Mouse (Mus musculus) heart, embryonic 13.5 days (tissue): ENCODE data around the gene Hvcn1. TPM values are rescaled to one million over a fixed set of nuclear protein-coding genes. Genes with fewer than 3 reads are reported as not detected.

Experiments used
- ATAC-seq: fragments of 200-750 bp; cut with Nextera tagmentation; 2 replicates; pipeline ENCODE4 v1.8.0; 2017; ENCODE audit warnings: moderate TSS enrichment; ENCODE audit not compliant: insufficient number of reproducible peaks, low FRiP score, low TSS enrichment; ENCODE audit errors: extremely low read depth
- H3K27ac ChIP-seq: fragments of 300-500 bp; sonication (generic); replicated peaks from 2 replicates; pipeline ENCODE4 v1.5.1; 2015; ENCODE audit warnings: moderate library complexity, mild to moderate bottlenecking, inconsistent platforms
- H3K27me3 ChIP-seq: fragments of 300-500 bp; sonication (generic); replicated peaks from 2 replicates; pipeline ENCODE4 v1.6.1; 2015; ENCODE audit warnings: mild to moderate bottlenecking, inconsistent platforms
- H3K36me3 ChIP-seq: fragments of 300-500 bp; sonication (generic); 2 replicates; pipeline ENCODE4 v1.6.1; 2015; ENCODE audit warnings: mild to moderate bottlenecking, inconsistent platforms
- H3K4me1 ChIP-seq: fragments of 300-500 bp; sonication (generic); 2 replicates; pipeline ENCODE4 v1.6.1; 2015; ENCODE audit warnings: inconsistent platforms
- H3K4me2 ChIP-seq: fragments of 300-500 bp; sonication (generic); 2 replicates; pipeline ENCODE4 v1.6.1; 2015; ENCODE audit warnings: inconsistent platforms, mild to moderate bottlenecking, moderate library complexity
- H3K4me3 ChIP-seq: fragments of 300-500 bp; sonication (generic); 2 replicates; pipeline ENCODE4 v1.5.1; 2015; ENCODE audit warnings: moderate library complexity, mild to moderate bottlenecking, inconsistent platforms
- H3K9ac ChIP-seq: fragments of 300-500 bp; sonication (generic); 2 replicates; pipeline ENCODE4 v1.6.1; 2015; ENCODE audit warnings: inconsistent platforms, mild to moderate bottlenecking, moderate library complexity
- H3K9me3 ChIP-seq: fragments of 300-500 bp; sonication (generic); 2 replicates; pipeline ENCODE4 v1.6.1; 2016; ENCODE audit warnings: inconsistent platforms
- WGBS: fragments of 180-500 bp; shearing (Covaris S2); methylation state at CpG from one replicate; pipeline ENCODE4 v1.1.7; 2015; ENCODE audit warnings: mixed read lengths; 5-methylcytosine and 5-hydroxymethylcytosine counted together
- polyA plus RNA-seq: library from polyadenylated mRNA; unstranded; fragments of >200 nt; fragmentation: Nextera tagmentation; extraction: Ambion mirVana; gene quantifications from 2 replicates; pipeline ENCODE4 v1.2.1, GENCODE M21; 2015

Hvcn1 gene
- polyA plus RNA-seq, 1 experiment from 2014 or later: 2.7 TPM

DNA sequence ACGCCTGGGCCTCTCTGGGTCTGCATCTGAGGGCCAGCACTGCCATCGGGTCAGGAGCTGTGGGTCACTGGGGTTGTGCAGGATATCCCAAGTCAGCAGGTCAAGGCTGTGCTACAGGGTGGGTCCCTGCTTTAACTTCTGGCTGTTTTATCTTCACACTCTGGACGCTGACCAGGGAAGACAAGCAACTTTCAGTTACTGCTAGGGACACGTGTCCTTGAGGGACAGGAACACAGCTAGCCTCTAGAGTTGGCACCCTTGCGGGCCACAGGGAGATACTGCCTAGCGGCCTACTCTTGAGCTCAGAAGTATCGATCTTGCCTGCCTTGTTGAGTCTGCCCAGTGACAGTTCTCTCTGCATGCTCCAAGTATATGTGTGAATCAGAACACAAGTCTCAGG is 33.0 kb downstream of the Hvcn1 start:
- 0 out of 2 replicates have a peak, but pooled peaks cover 7% of the 10 kb centered on the region for H3K4me1 ChIP-seq
- peaks cover 19% of the 10 kb centered on the region for H3K36me3 ChIP-seq
- no peaks in the 10 kb centered on the region for H3K27me3 ChIP-seq
- no peak overlapping the region for H3K4me3 ChIP-seq
- WGBS: 53% methylated on average over 7 of the region's 7 CpGs
- no peak overlapping the region for H3K27ac ChIP-seq
- no peak for ATAC-seq
- no peak overlapping the region for H3K9ac ChIP-seq
- no peak overlapping the region for H3K4me2 ChIP-seq
- no peaks in the 10 kb centered on the region for H3K9me3 ChIP-seq

DNA sequence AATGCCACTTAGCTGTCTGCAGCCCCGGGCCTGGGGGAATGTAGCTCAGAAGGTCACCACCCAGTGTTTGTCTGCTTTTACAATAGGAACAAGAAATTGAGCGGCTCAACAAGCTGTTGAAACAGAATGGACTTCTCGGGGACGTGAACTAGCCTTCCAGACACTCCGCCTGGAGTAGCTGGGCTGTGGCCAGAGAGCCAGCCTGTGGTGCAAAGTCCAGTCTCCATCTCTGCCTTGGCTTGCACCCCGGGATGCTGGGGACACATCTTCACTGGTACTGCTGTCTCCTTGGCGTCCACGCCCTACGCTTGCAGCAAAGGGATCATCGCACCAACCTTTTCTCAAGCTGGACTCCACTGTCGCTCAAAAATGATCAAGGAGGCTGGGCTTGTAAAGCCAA is 33.9 kb downstream of the Hvcn1 start:
- H3K27ac ChIP-seq: no peak overlapping the region
- no peaks in the 10 kb centered on the region for H3K27me3 ChIP-seq
- H3K4me1 ChIP-seq: 0 out of 2 replicates have a peak, but pooled peaks cover 7% of the 10 kb centered on the region
- H3K36me3 ChIP-seq: peaks cover 20% of the 10 kb centered on the region
- no peaks in the 10 kb centered on the region for H3K9me3 ChIP-seq
- no peak for ATAC-seq
- no peak overlapping the region for H3K4me2 ChIP-seq
- WGBS: 82% methylated on average over 11 of the region's 11 CpGs
- no peak overlapping the region for H3K9ac ChIP-seq
- no peak overlapping the region for H3K4me3 ChIP-seq

DNA sequence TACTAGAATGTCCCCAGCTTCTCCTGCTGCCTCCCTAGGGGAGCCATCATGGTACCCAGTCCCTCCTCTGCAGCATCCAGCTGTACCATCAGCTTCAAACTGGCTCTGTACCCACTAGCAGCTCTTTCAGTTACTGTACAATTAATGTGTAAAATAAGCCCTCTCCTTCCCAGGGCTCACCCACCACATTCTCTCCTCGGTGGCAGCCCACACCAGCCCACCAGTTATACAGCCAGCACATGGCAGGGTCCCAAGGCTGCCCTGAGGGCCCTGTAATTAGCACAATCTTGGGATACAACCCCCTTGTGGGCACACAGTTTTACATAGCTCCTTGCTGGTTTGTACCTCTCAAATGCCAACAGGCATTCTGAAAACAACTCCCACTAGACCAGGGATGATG is 34.4 kb downstream of the Hvcn1 start:
- no peaks in the 10 kb centered on the region for H3K9me3 ChIP-seq
- no peak overlapping the region for H3K4me2 ChIP-seq
- WGBS: 71% methylated on average over 1 of the region's 1 CpGs
- peaks cover 25% of the 10 kb centered on the region for H3K36me3 ChIP-seq
- no peak overlapping the region for H3K27ac ChIP-seq
- H3K27me3 ChIP-seq: no peaks in the 10 kb centered on the region
- H3K4me3 ChIP-seq: no peak overlapping the region
- no peak overlapping the region for H3K9ac ChIP-seq
- H3K4me1 ChIP-seq: 0 out of 2 replicates have a peak, but pooled peaks cover 7% of the 10 kb centered on the region
- no peak for ATAC-seq

DNA sequence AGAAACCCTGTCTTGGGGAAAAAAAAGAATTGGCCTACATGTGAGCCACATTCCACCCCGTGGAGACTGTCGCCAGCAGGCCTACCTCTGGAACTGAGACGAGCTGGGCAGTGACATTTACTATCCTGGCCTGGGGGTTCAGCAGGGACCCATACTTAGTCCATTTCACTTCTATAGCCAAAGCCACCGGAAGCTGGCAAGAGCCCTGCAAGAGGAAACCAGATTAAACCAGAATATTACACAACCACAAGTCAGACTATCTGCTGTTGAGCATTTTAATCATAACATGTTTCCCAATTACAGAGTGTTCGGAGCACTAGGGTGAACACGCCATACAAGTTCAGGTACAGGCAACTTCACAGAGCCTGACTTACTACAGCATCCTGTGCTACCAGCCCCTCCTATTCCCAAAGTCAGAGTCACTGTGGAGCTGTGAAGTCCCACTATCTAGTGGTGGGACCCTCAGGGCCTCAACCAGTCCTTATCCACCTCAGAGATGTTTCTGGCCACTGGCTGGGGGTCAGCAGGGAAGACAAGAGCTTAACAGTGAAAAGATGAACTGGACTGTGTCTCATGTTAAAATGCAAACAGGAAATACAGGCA is 36.0 kb downstream of the Hvcn1 start:
- 77% methylated on average over 6 of the region's 6 CpGs for WGBS
- no peaks in the 10 kb centered on the region for H3K9me3 ChIP-seq
- no peak overlapping the region for H3K4me3 ChIP-seq
- no peak overlapping the region for H3K27ac ChIP-seq
- H3K9ac ChIP-seq: no peak overlapping the region
- ATAC-seq: no peak
- H3K27me3 ChIP-seq: no peaks in the 10 kb centered on the region
- H3K4me2 ChIP-seq: no peak overlapping the region
- H3K36me3 ChIP-seq: peaks cover 28% of the 10 kb centered on the region
- peaks cover 7% of the 10 kb centered on the region; the same call in 1 of the 2 replicates for H3K4me1 ChIP-seq

GRCm38 (mm10) chr5:122243781-122244523 is 37.3 kb downstream of the Hvcn1 start:
- 87% methylated on average over 17 of the region's 17 CpGs for WGBS
- Histone ChIP-seq H3K27me3 (no peaks in the 10 kb centered on the region), H3K36me3 (peaks cover 36% of the 10 kb centered on the region), H3K4me1 (peaks cover 7% of the 10 kb centered on the region; the same call in 1 of the 2 replicates), H3K9ac (no peak overlapping the region), H3K4me2 (no peak overlapping the region), H3K4me3 (no peak overlapping the region), H3K27ac (no peak overlapping the region), H3K9me3 (no peaks in the 10 kb centered on the region)
- ATAC-seq: no peak

- H3K4me1 ChIP-seq: no peaks in the 10 kb centered on the region; the same call in 1 of the 2 replicates
- ATAC-seq: no peak
- H3K36me3 ChIP-seq: peaks cover 39% of the 10 kb centered on the region
- H3K4me2 ChIP-seq: no peak overlapping the region
- H3K27me3 ChIP-seq: no peaks in the 10 kb centered on the region
- 54% methylated on average over 3 of the region's 3 CpGs for WGBS
- H3K9me3 ChIP-seq: no peaks in the 10 kb centered on the region
- H3K27ac ChIP-seq: no peak overlapping the region
- no peak overlapping the region for H3K9ac ChIP-seq
- no peak overlapping the region for H3K4me3 ChIP-seq
These were observed 38.6 kb downstream of the Hvcn1 start for GRCm38 (mm10) chr5:122245186-122245585.

GRCm38 (mm10) chr5:122246547-122247167 is 40.1 kb downstream of the Hvcn1 start:
- Histone ChIP-seq H3K9me3 (no peaks in the 10 kb centered on the region), H3K36me3 (peaks cover 37% of the 10 kb centered on the region), H3K4me2 (no peak overlapping the region), H3K4me1 (no peaks in the 10 kb centered on the region; the same call in 1 of the 2 replicates), H3K4me3 (no peak overlapping the region), H3K27ac (no peak overlapping the region), H3K9ac (no peak overlapping the region), H3K27me3 (no peaks in the 10 kb centered on the region)
- no peak for ATAC-seq
- WGBS: 75% methylated on average over 10 of the region's 10 CpGs

DNA sequence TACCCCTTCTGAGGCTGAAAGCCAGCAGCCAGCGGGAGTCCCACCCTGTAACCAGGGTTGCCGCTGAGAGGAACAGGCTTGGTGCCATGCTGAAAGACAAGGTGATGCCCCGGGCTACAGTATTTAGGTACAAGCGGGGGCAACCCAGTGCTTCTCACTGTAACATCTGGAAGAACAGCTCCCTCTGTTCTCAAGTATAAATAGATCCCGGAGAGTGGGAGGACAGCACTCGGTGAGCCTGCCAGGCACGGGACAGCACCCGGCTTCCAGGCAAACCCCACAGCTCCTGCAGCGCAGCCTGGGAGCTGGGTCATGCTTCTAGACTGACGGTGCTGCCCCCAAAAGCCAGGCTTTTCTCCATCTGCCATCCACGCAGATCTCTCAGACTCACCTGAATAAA is 40.9 kb downstream of the Hvcn1 start:
- Histone ChIP-seq H3K27me3 (no peaks in the 10 kb centered on the region), H3K4me3 (no peak overlapping the region), H3K4me1 (no peaks in the 10 kb centered on the region; the same call in 1 of the 2 replicates), H3K36me3 (peaks cover 34% of the 10 kb centered on the region), H3K4me2 (no peak overlapping the region), H3K9me3 (no peaks in the 10 kb centered on the region), H3K27ac (no peak overlapping the region), H3K9ac (no peak overlapping the region)
- 56% methylated on average over 11 of the region's 11 CpGs for WGBS
- no peak for ATAC-seq

DNA sequence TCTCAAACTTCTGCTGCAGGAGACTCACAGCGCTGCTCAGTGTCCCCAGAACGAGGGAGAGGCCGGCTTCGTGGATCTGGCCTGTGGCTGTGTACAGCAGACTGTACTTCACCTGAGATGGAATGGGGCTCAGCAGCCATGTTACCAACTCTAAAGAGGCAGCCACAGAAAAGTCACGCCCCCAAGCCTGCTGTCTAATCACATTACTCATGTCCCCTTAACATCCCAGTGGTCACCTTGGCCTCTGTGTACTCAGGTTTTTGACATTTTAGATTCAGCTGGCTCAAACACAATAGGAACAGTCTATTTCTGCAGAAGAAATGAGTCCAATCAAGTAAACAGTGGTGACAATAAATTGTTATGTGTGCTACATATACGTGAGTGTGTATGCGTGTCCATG is 41.3 kb downstream of the Hvcn1 start:
- peaks cover 34% of the 10 kb centered on the region for H3K36me3 ChIP-seq
- ATAC-seq: no peak
- no peak overlapping the region for H3K27ac ChIP-seq
- H3K4me3 ChIP-seq: no peak overlapping the region
- no peak overlapping the region for H3K4me2 ChIP-seq
- H3K4me1 ChIP-seq: no peaks in the 10 kb centered on the region; the same call in 1 of the 2 replicates
- H3K9me3 ChIP-seq: no peaks in the 10 kb centered on the region
- H3K9ac ChIP-seq: no peak overlapping the region
- H3K27me3 ChIP-seq: no peaks in the 10 kb centered on the region
- WGBS: 82% methylated on average over 7 of the region's 7 CpGs

GRCm38 (mm10) chr5:122249281-122249680 is 42.7 kb downstream of the Hvcn1 start:
- Histone ChIP-seq H3K9ac (no peak overlapping the region), H3K4me2 (no peak overlapping the region), H3K9me3 (no peaks in the 10 kb centered on the region), H3K27me3 (no peaks in the 10 kb centered on the region), H3K4me1 (no peaks in the 10 kb centered on the region; the same call in 1 of the 2 replicates), H3K4me3 (no peak overlapping the region), H3K27ac (no peak overlapping the region), H3K36me3 (peaks cover 42% of the 10 kb centered on the region)
- no peak for ATAC-seq
- WGBS: 81% methylated on average over 4 of the region's 4 CpGs

DNA sequence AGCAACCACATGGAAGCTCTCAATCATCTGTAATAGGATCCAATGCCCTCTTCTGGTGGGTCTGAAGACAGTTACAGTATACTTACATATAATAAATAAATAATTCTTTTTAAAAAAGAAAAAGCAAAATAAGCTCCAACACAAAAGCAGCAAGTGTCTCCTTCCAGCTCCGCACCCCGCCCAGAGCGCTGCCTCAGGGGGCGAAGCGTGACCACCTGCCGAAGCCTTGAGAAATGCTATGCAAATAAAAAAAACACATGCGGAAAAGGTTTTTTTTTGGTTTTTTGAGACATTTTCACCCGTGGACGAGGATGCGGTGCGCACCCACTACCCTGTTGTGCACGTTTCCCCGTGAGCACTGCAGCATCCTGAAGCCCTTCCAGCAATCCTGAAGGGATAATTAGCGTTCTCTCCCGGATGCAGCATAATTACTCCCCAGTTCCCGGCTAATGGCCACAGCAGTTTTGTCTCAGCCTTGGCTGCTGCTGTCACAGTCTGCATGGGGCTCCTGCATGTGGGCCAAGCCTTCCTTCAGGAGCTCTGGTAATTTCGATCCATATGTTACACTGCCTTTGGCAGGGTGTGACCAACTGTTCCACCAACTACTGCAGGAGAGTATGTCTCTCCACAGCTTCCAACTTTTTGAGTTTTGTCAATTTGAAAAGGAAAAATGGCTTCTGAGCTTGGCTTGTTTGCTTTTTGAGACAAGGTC is 45.4 kb downstream of the Hvcn1 start:
- Histone ChIP-seq H3K4me2 (no peak overlapping the region), H3K27ac (no peak overlapping the region), H3K4me1 (no peaks in the 10 kb centered on the region; the same call in 1 of the 2 replicates), H3K36me3 (peaks cover 60% of the 10 kb centered on the region), H3K4me3 (no peak overlapping the region), H3K9me3 (no peaks in the 10 kb centered on the region), H3K27me3 (no peaks in the 10 kb centered on the region), H3K9ac (no peak overlapping the region)
- WGBS: 86% methylated on average over 17 of the region's 17 CpGs
- no peak for ATAC-seq
